Mouse (Mus musculus): ENCODE results near the gene Olfr45. TPM values are rescaled to one million over a fixed set of nuclear protein-coding genes. Genes with fewer than 3 reads are reported as not detected.
"Not testable (repeated sequence)": the region's sequence is repeated elsewhere in the genome, so short reads cannot be mapped to it uniquely, and the experiment has no call there.

Gene Olfr45
- not detected for total RNA-seq (2021)
- not detected in 2 replicates for polyA plus RNA-seq (2012; rRNA removed)
- long read RNA-seq = 0 reads

GRCm38 (mm10) chr7:140681651-140682050 lies at the start of gene Olfr45:
Gene Olfr45 (plus strand): TSS chr7:140681951.
- no peak within 1 kb of the TSS for H3K4me3 ChIP-seq
- DNase-seq = no peak
- no peak within 1 kb of the TSS for H3K27ac ChIP-seq
- TF ChIP-seq POLR2A (IDR thresholded peaks at IDR 0.05; ENCODE audit: insufficient read depth, low read depth, low read length) (no peak), CTCF (IDR thresholded peaks at IDR 0.05) (no peak), EP300 (IDR thresholded peaks at IDR 0.05; ENCODE audit: insufficient read depth, low read depth, low read length) (no peak)
- no peaks in the 10 kb centered on the region for H3K79me2 ChIP-seq (replicated peaks; ENCODE audit: control insufficient read depth, insufficient read depth, low read length)
- intact Hi-C loops (cut with DNase I) = no loop called here
- H3K9ac ChIP-seq (ENCODE audit: low read depth, low read length) = no peak within 1 kb of the TSS
- 78% methylated on average over 1 of the region's 1 CpGs for WGBS
- H3K27me3 ChIP-seq (ENCODE audit: control insufficient read depth, insufficient read depth, low read length) = no peaks in the 10 kb centered on the region
- no peaks in the 10 kb centered on the region for H3K36me3 ChIP-seq (ENCODE audit: control insufficient read depth, insufficient read depth, low read length)
- H3K4me1 ChIP-seq (ENCODE audit: control insufficient read depth, insufficient read depth, low read length) = no peaks in the 10 kb centered on the region

GRCm38 (mm10) chr7:140646152-140646551 lies 35.6 kb upstream of the Olfr45 start, which contains the start of gene Olfr53:
Gene Olfr53 (plus strand): TSS chr7:140646452.
- Histone ChIP-seq H3K4me1 (ENCODE audit: control insufficient read depth, insufficient read depth, low read length) (no peaks in the 10 kb centered on the region), H3K36me3 (ENCODE audit: control insufficient read depth, insufficient read depth, low read length) (no peaks in the 10 kb centered on the region), H3K79me2 (replicated peaks; ENCODE audit: control insufficient read depth, insufficient read depth, low read length) (no peaks in the 10 kb centered on the region), H3K27me3 (ENCODE audit: control insufficient read depth, insufficient read depth, low read length) (no peaks in the 10 kb centered on the region), H3K9ac (ENCODE audit: low read depth, low read length) (no peak within 1 kb of the TSS), H3K27ac (no peak within 1 kb of the TSS), H3K4me3 (no peak within 1 kb of the TSS)
- TF ChIP-seq POLR2A (IDR thresholded peaks at IDR 0.05; ENCODE audit: insufficient read depth, low read depth, low read length) = no peak
- no peak for TF ChIP-seq EP300 (IDR thresholded peaks at IDR 0.05; ENCODE audit: insufficient read depth, low read depth, low read length)
- TF ChIP-seq CTCF (IDR thresholded peaks at IDR 0.05) = no peak
- DNase-seq = no peak
- 72% methylated on average over 1 of the region's 1 CpGs for WGBS
- intact Hi-C loops (cut with DNase I) = no loop called here

GRCm38 (mm10) chr7:140659630-140660029 lies 22.1 kb upstream of the Olfr45 start, which contains the start of gene Olfr539:
Gene Olfr539 (plus strand): TSS chr7:140659930.
- no peaks in the 10 kb centered on the region for H3K79me2 ChIP-seq (replicated peaks; ENCODE audit: control insufficient read depth, insufficient read depth, low read length)
- WGBS = 53% methylated on average over 4 of the region's 4 CpGs

DNA sequence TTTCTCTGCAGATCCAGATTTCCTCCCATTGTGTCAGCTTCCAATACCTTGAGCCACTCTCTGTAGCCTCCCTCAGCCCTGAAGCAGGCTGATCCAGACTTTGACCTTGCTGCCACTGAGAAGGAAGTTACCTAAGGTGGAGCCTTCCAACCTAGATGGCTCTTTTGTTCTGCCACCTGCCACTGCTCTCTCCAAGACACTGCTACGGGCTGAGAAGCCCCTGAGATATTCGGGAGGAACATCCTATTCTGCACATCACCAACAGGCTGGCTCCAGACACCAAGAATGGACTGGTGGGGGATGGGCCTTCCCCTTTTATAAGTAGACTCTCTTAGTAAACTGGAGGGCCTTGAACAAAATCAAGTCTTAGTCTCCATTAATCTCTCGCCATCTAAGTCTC lies 11.1 kb upstream of the Olfr45 start:
- H3K4me1 ChIP-seq (ENCODE audit: control insufficient read depth, insufficient read depth, low read length); H3K27ac ChIP-seq; H3K27me3 ChIP-seq (ENCODE audit: control insufficient read depth, insufficient read depth, low read length); intact Hi-C loops (cut with DNase I); H3K4me3 ChIP-seq; H3K9ac ChIP-seq (ENCODE audit: low read depth, low read length); H3K36me3 ChIP-seq (ENCODE audit: control insufficient read depth, insufficient read depth, low read length); H3K79me2 ChIP-seq (replicated peaks; ENCODE audit: control insufficient read depth, insufficient read depth, low read length); DNase-seq: not testable (repeated sequence)
- 66% methylated on average over 3 of the region's 3 CpGs for WGBS

More at GRCm38 (mm10) chr7:140659630-140660029, 22.1 kb upstream of the Olfr45 start, which contains the start of gene Olfr539:
- intact Hi-C loops (cut with DNase I) = no loop called here
- Histone ChIP-seq H3K27ac (no peak within 1 kb of the TSS), H3K27me3 (ENCODE audit: control insufficient read depth, insufficient read depth, low read length) (no peaks in the 10 kb centered on the region), H3K36me3 (ENCODE audit: control insufficient read depth, insufficient read depth, low read length) (no peaks in the 10 kb centered on the region), H3K4me1 (ENCODE audit: control insufficient read depth, insufficient read depth, low read length) (no peaks in the 10 kb centered on the region), H3K4me3 (no peak within 1 kb of the TSS), H3K9ac (ENCODE audit: low read depth, low read length) (no peak within 1 kb of the TSS)
- TF ChIP-seq EP300 (IDR thresholded peaks at IDR 0.05; ENCODE audit: insufficient read depth, low read depth, low read length) = no peak
- no peak for TF ChIP-seq POLR2A (IDR thresholded peaks at IDR 0.05; ENCODE audit: insufficient read depth, low read depth, low read length)
- no peak for TF ChIP-seq CTCF (IDR thresholded peaks at IDR 0.05)
- no peak for DNase-seq

GRCm38 (mm10) chr7:140675863-140676262 lies 5.9 kb upstream of the Olfr45 start:
- 2% methylated on average over 4 of the region's 6 CpGs for WGBS
- Histone ChIP-seq H3K4me3 (no peak overlapping the region), H3K79me2 (replicated peaks; ENCODE audit: control insufficient read depth, insufficient read depth, low read length) (no peaks in the 10 kb centered on the region), H3K4me1 (ENCODE audit: control insufficient read depth, insufficient read depth, low read length) (no peaks in the 10 kb centered on the region), H3K9ac (ENCODE audit: low read depth, low read length) (no peak overlapping the region), H3K36me3 (ENCODE audit: control insufficient read depth, insufficient read depth, low read length) (no peaks in the 10 kb centered on the region), H3K27ac (no peak overlapping the region), H3K27me3 (ENCODE audit: control insufficient read depth, insufficient read depth, low read length) (no peaks in the 10 kb centered on the region)
- intact Hi-C loops (cut with DNase I) = no loop called here
- DNase-seq = no peak
- no peak for TF ChIP-seq CTCF (IDR thresholded peaks at IDR 0.05)
- TF ChIP-seq POLR2A (IDR thresholded peaks at IDR 0.05; ENCODE audit: insufficient read depth, low read depth, low read length) = no peak
- no peak for TF ChIP-seq EP300 (IDR thresholded peaks at IDR 0.05; ENCODE audit: insufficient read depth, low read depth, low read length)

DNA sequence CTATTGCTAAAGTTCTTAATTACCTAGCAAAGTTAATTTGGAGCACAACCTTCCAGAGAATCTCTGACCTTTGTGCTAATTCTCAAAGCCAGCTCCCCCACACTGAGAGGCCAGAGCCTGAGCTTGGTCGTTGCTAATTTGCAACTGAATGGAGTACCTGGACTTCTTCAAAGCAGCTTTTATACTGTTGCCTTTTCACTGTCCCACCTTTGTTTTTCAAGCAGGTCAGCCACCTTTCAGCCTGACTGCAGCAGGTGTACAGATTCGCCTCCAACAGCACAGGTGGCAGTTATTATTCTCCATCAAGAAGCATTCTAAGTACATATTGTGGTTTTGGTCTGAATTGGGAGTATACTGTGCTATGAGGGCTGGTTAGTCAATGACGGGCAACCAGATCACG lies 2.2 kb upstream of the Olfr45 start:
- H3K27me3 ChIP-seq (ENCODE audit: control insufficient read depth, insufficient read depth, low read length); H3K36me3 ChIP-seq (ENCODE audit: control insufficient read depth, insufficient read depth, low read length); H3K4me1 ChIP-seq (ENCODE audit: control insufficient read depth, insufficient read depth, low read length); DNase-seq; intact Hi-C loops (cut with DNase I); H3K27ac ChIP-seq; H3K4me3 ChIP-seq; H3K9ac ChIP-seq (ENCODE audit: low read depth, low read length); H3K79me2 ChIP-seq (replicated peaks; ENCODE audit: control insufficient read depth, insufficient read depth, low read length): not testable (repeated sequence)
- WGBS = 53% methylated on average over 4 of the region's 4 CpGs

All from heart, adult 2 months (tissue).